Mouse (Mus musculus) common myeloid progenitor, adult 5-6 weeks (primary cell): ENCODE results near the gene Klf2. TPM values are rescaled to one million over a fixed set of nuclear protein-coding genes. Genes with fewer than 3 reads are reported as not detected.

Source experiments
- ATAC-seq: replicated peaks from 2 replicates; pipeline ENCODE4 v1.8.0; 2016; ENCODE audit warnings: low read depth, mild to moderate bottlenecking, moderate TSS enrichment, inconsistent platforms; ENCODE audit not compliant: poor library complexity, severe bottlenecking
- total RNA-seq: library from RNA; stranded (forward); fragments of 200-1000, 187-1606 nt; gene quantifications from 2 replicates; pipeline ENCODE4 v1.2.3, GENCODE M21; 2017

Klf2 gene
- total RNA-seq, 1 experiment from 2014 or later, result 7.6 TPM

DNA sequence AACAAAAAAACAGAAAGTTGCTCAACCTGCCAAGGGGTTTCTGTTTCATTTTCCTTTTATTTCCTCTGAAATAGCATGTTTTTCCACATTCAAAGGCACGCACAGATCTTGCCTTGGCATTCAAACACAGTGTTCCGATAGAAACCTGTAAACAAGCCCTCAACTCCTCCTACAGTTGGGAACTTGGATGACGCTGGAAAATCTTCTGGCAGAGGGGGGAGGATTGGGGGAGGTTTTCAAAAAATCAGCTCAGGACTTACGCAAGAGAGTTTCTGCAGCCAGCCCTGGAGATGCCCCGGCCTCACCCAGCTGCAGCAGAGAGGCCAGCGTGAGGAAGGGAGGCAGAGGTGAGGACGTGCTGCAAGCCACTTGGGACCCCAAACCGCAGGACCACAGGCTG lies 15.2 kb upstream of the Klf2 start:
- peak; percentile 89 for ATAC-seq

DNA sequence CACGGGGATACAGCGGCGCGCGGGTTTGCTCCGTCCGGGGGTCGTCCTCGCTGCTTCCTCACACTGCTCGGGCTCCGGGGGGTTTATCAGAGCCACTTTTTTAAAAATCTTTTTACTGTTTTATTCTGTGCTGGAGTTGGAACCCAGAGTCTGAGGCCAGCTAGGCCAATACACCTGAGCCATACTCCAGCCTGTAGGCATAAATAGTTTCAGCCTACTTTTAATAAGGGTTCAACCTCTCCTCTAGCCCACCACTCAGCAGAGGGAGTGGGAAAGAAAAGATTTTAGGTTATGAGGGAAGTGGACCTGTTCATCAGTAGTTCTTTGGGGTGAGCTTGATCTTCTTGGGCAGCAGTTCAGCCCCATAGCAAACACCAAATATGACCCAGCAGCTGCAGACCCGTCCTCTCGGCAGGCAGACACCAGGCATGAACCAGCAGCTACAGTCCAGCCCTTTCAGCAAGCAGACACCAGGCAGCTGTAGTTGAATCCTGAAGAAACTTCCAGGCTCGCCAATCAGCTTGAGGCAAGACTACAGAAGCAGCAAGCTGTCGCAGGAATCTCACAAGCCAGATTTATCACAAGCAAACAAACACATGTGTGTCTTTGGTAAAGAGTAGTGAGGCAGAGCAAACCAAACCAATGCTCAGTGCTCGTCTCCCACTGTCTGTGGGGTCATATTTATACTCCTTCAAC lies 13.5 kb upstream of the Klf2 start, which contains the start of gene Gm10282:
Gene Gm10282, minus strand, starts transcription at position 51 of the 696 bp plus-strand sequence.
- ATAC-seq, result no peak

DNA sequence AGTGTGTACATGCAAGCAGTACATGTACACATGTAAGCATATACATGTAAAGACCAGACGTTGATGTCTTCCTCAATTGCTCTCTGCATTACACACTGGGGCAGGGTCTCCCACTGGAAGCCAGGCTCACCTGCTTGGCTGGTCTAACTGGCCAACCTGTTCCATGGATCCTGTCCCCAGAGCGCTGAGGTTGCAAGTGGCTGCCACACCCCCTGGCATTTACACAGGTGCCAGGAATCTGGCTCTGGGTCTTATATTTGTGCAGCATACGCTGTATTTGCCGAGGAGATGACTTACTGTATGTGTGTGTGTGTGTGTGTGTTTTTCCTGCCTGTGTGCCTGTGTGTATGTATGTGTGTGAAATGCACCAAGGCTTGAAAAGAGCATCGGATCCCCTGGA lies 11.9 kb upstream of the Klf2 start:
- ATAC-seq, result no peak

DNA sequence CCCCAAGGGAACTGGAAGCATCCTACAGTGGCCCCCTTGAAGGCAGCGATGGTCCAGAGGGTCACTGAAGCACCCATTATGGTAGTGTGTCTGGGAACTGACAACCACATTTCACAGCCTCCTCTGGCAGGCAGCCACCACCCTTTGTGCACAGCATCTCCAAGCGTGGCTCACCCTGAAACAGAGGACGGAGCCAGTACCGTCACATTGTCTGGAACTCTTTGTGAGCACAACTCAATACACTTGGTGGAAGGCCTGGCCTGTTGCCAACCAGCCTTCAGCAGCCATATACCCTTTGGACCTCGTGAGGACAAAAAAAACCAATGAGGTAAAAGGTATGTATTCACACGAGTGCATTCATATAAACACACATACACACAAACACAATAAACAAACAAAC lies 10.6 kb upstream of the Klf2 start:
- no peak for ATAC-seq

DNA sequence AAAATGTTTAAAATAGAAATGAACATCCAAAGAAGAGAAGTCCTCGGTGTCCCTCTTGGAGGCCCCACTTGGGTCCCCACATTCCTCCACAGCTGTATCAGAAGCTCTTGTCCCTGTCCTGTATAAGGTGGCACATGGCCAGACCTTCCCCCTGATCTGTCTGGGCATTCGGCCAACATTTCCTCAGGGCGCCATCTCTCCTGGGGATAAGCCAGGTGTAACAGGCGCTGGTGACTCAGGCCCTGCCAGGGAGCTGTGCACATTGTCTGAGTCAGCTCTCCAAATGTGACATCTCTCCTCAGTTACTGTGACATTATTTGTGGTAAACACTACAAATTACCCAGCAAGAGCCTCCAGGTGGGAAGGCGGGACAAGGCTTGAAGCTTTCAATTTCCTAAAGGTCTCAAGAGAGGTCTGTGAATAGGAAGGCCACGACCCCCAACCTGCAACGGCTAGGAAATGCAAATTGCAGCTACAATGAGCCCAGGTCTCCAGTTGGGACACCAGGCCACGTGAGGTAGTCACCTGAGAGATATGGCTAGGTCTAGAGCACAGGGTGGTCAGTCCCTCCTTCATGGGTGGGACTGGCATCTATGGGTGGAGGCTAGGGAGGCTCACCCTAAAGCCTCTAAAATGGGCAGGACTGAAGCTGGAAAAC lies 7.9 kb upstream of the Klf2 start:
- ATAC-seq, result no peak; the same call in 1 of the 2 replicates

DNA sequence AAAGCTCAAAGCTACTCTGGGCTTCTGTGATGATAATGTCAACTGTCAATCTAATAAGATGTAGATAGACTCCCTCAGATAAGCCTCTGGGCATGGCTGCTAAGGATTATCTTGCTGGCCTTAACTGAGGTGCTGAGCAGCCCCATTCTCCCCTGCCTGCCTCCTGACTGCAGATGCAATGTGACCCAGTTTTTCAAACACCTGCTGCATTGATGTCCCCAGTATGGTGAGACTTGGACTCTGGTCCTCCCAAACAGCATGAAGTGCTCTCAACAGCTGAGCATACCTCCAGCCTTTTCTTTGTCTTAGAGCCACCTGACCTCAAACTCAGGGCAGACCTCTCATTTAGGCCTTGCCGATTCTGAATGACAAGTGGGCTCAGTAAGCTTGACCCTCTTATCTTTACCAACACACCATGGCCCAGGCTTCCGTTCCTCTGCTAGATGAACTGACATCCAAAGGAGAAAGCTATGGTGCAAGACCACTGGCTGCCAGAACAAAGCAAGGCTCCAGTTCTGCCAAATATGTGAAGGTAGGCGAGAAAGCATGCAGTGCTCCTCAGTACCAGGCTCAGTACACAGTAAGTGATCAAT lies 5.8 kb upstream of the Klf2 start:
- ATAC-seq, result 0 out of 2 replicates have a peak, but pooled peaks have one; percentile 14

DNA sequence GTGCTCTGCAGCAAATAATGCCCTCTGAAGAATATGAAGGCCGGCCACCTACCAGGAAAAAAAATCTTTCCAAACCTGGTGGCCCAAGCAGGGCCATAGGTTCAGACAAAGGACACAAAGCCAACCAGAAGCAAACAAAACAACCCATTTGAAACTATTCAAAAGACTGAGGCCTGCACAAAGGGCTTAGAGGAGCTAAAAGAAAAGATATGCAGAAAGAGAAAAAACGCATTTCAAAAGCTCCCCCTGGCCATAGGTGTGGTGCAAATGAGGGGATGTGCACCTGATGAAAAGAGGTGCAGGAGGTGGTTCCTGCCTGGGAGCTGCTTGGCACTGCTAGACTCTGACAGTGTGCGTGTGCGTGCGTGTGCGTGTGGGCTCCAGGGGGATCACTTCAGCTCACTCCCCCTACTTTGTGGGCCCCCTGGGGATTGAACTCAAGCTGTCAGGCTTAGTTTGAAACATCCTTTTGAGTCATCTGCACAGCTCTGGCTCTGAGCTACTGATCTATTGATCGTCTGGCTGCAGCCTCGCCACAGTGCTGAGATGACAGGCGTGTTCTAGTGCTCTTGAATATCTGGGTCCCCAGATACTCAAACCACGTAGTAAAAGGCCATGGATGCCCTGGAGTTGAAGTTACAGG lies 2.7 kb upstream of the Klf2 start:
- no peak for ATAC-seq

DNA sequence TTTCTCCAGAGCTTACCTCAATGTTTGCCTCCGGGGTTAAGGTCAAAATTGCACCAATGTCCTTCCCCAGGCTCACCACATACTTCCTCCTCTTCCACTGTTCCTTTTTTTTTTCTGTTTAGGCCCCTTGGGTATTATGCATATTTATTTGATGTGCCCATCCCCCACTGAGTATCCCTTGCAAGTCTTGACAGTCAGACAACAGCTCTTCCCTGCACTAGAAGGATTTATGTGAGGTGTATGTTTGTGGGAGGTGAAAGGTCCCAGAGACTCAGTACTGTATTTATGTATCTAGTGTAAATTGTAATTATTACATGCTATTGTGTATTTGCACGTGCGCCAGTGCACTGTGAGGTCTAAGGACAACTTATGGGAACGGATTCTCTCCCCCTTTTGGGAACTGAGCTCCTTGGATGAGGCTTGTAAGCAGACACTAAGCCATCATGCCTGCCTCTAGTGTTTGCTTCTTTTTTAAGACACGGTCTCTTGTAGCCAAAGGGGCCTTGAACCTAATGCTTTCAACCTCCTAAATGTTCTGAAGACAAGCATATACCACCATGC lies 1.0 kb upstream of the Klf2 start:
- ATAC-seq, result peak; percentile 6

DNA sequence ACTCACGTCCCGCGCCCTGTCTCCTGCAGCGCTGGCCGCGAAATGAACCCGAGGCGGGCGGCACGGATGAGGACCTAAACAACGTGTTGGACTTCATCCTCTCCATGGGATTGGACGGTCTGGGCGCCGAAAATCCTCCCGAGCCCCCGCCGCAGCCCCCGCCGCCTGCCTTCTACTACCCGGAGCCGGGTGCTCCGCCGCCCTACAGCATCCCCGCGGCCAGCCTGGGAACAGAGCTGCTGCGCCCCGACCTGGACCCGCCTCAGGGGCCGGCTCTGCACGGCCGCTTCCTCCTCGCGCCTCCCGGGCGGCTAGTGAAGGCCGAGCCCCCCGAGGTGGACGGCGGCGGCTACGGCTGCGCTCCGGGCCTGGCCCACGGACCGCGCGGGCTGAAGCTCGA lies 564 bp downstream of the Klf2 start:
- ATAC-seq, result no peak

DNA sequence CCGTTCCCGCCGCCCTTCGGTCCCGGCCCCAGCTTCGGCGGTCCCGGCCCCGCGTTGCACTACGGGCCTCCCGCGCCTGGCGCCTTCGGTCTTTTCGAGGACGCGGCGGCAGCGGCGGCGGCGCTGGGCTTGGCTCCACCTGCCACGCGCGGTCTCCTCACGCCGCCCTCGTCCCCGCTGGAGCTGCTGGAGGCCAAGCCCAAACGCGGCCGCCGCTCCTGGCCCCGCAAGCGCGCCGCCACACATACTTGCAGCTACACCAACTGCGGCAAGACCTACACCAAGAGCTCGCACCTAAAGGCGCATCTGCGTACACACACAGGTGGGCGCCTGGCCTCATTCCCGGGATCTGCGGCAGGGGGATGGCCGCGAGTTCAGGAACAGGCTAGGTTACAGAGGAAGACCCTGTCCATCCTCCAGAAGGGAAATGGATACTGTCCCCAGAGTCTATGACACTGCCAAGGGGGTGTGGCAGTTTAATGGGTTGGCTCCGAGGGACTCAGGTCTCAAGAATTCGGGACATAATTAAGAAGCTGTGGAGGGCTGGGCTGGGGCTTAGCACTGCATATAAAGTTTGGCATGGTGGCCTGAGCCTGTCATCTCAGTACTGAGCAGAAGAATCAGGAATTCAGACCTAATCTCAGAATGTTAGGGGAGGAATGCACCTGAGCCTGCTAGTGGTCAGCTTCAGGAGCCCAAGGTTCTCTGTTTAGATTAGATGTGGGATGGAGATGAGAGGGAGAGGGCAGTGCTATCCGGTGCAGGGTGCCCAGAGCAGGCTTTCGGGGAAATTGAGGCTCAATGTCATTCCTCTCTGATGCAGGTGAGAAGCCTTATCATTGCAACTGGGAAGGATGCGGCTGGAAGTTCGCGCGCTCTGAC lies 1.3 kb downstream of the Klf2 start:
- ATAC-seq, result no peak

DNA sequence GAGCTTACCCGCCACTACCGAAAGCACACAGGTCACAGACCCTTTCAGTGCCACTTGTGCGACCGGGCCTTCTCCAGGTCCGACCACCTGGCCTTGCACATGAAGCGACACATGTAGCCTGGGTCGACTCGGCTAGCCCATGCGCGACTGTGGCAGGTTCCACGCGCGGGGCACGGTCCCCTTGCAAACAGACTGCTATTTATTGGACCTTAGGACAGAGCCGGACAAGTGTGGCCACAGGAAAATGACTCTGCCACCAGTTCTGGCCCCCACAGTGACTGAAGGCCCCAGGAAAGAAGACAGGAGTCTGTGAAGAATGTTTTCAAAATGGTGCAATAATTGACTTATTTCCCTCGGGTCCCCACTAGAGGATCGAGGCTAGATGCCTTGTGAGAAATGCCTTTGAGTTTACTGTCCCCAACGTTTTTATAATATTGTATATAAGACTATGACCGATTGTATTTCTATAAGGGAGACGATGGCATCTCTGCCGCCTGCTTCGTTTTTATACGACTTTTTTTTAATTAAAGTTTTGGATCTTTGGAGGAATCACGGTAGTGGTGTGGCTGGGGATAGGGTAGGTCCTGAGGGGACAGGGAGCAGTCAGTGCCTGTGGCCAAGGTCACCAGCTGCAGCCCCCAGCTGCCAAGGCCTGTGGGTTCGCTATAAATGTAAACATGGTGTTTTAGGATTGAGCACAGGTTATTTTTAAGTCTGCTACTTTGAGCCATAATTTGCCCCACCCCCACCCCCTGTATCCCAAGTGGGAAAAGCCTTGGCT lies 2.2 kb downstream of the Klf2 start:
- ATAC-seq, result no peak

DNA sequence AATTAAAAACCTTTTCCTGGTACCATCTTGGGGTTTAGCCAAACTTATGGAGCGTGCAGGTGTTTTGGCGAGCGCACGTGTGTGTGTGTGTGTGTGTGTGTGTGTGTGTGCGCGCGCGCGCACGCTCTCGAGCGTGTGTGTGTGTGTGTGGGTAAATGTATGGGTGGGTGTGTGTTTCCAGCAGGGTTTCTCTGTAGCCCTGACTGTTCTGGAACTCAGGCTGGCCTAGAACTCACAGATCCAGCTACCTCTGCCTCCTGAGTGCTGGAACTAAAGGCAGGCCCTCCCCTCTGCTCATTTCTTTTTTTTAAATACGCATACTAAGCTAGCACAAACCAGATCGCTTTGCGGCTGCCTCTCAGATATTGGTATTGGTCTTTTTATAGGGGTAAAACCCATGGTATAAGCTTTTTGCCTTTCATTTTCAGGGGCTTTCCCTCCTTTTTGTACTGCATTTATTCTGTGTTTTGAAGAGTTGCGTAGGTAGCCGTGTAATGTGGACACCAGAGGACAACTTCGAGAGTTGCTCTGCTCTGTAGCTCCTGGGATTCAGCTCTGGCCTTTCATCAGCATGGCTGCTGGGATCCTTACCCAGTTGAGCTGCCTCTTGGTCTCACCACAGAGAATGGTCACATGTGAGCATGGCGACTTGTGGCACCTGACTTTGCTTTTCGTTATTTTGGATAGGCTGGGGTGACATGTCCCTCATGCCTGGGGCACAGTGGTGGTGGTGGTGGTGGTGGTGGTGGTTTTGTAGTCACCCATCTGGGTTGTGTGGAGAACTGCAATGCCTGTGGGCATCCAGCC lies 3.0 kb downstream of the Klf2 start:
- no peak for ATAC-seq

DNA sequence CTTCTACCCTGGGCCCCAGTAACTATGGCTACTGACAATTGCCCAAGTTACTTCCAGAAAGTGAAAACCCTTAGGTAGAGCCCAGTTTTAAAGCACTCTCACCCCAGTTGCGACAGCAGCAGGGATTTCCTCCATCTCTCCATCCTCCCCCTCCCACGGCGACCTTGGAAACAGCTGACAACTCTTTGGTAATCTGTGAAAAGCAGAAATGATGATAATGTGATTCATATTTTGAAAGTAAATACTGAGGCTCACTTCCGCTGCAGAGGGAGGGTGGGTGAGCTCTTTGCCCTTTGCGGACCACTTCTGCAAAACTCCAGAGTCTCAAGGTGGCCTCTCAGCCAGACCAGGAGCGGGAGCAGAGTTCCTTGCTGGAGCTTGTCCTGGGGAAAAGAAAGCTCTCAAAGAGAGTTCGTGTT lies 3.6 kb downstream of the Klf2 start:
- ATAC-seq, result peak; percentile 43

DNA sequence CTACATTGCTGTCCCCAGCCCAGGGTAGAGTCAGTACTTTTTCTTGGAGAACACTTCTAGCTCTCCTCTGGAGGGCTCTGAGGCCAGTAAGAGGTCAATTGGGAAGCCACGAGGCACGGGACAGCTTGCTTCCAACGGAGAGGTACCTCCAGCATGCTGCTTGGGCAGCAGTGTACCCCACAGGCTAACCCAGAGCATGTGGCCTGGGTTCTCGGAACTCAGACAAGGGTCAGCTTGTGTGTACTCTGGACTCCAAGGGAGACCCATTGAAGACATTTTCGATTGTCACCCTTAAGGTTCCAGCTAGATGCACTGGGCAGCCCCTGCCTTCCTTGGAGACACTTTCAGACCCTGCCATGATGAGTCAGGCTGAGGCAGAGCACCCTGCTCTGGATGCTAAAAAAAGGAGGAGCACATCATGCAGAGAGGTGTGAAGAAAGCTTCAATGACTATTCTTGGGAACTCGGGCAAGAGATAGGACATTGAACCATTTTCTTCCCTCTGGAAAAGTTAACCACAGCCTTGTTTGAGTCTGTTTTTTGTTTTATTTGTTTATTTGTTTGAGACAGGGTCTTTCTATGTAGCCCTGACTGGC lies 4.4 kb downstream of the Klf2 start:
- no peak for ATAC-seq

DNA sequence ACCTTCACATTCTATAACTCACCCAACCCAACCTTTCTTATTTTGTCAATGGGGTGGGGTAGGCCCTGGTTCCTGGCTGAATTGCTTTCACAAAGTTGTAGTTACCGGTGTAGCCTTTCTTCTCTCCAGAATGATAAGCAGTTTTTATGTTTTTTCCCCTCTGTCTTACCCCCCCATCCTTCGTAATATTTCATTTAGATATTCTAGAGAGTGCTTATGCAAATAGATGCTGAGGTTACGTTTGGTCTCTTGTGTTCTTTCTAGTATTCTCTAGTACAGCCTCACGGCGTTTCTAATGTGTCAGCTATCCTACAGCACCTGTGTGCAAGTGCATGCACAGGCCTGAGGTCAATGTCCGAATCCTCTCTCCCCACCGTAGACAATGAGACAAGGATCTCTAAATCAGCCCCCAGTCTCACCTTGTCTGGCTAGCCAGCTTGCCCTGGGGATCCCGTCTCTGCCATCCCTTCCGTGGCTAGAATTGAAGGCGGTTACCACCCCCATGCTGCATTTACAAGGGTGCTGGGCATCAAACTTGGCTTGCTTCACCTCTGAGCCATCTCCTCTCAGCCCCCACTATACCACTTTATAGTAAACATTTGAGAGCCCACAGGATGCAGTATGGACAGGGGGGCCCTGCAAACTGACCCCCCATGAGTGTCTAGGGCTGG lies 5.3 kb downstream of the Klf2 start:
- no peak for ATAC-seq

DNA sequence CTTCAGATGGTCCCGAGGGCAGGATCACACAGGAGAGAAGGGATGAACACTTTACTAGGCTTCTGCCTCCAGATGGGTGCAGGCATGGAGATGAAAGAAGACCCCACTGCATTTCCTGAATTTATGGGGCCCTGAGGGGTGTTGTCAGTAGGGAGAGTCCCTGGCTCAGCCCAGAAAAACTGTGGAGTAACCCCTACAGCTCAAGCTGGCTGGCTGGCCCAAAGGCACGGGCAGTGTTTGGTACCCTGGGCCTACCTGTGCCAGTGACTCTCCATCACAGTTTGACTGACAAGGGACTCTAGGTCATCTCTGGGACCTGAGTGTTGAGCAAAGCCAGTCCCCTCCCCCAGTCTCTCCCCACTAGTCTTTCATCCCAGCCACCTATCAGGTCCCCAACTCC lies 5.9 kb downstream of the Klf2 start:
- no peak for ATAC-seq

DNA sequence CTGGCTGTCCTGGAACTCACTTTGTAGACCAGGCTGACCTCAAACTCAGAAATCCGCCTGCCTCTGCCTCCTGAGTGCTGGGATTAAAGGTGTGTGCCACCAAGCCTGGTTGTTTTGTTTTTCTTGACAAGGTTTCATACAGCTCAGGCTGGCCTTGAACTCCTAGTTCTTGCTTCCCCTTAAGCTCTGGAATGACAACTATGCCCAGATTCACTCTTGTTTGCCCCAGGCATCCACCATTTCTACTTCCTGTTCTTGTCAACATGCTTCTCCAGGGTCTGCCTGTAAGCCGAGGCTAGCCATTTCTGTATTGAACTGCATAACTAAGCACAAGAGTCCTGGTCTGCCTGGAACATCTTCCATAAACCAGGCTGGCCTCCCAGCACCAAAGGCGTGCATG lies 10.3 kb downstream of the Klf2 start:
- no peak for ATAC-seq
